Mouse (Mus musculus): Measurements from ENCODE around the gene Tbc1d9b. TPM values are rescaled to one million over a fixed set of nuclear protein-coding genes. Genes with fewer than 3 reads are reported as not detected.

Gene Tbc1d9b
- polyA plus RNA-seq, 1 experiment from 2014 or later: 42.5 TPM

- Histone ChIP-seq H3K9me3 (no peaks in the 10 kb centered on the region), H3K4me3 (no peak overlapping the region), H3K4me1 (replicated peaks) (peaks cover 29% of the 10 kb centered on the region), H3K9ac (no peak overlapping the region), H3K36me3 (no peaks in the 10 kb centered on the region), H3K27me3 (no peaks in the 10 kb centered on the region), H3K4me2 (no peak overlapping the region), H3K27ac (replicated peaks) (no peak overlapping the region)
- WGBS: 60% methylated on average over 4 of the region's 4 CpGs
- ATAC-seq (ENCODE audit: low FRiP score, low read depth): no peak
These were observed 86.6 kb downstream of the Tbc1d9b start for GRCm38 (mm10) chr11:50217811-50218210.

- no peak for ATAC-seq (ENCODE audit: low FRiP score, low read depth)
- H3K4me3 ChIP-seq: no peak overlapping the region
- WGBS: 53% methylated on average over 2 of the region's 2 CpGs
- no peaks in the 10 kb centered on the region for H3K9me3 ChIP-seq
- no peak overlapping the region for H3K9ac ChIP-seq
- no peak overlapping the region for H3K27ac ChIP-seq (replicated peaks)
- no peaks in the 10 kb centered on the region for H3K27me3 ChIP-seq
- no peaks in the 10 kb centered on the region for H3K36me3 ChIP-seq
- H3K4me2 ChIP-seq: no peak overlapping the region
- peaks cover 38% of the 10 kb centered on the region for H3K4me1 ChIP-seq (replicated peaks)
These were observed 88.6 kb downstream of the Tbc1d9b start for GRCm38 (mm10) chr11:50219833-50220232.

Other genes starting within 250 kb of the Tbc1d9b start
- 31.8 and 36.6 TPM in 2 replicates for gene Rasgef1c, start 229.6 kb upstream of the Tbc1d9b start, polyA plus RNA-seq (2015; fragmentation: Nextera tagmentation; extraction: Ambion mirVana)
- gene Rnf130, start 106.0 kb upstream of the Tbc1d9b start, polyA plus RNA-seq (2015; fragmentation: Nextera tagmentation; extraction: Ambion mirVana): 64.6 and 71.0 TPM in 2 replicates
- 32.8 and 34.6 TPM in 2 replicates for gene Mrnip, start 43.0 kb downstream of the Tbc1d9b start, polyA plus RNA-seq (2015; fragmentation: Nextera tagmentation; extraction: Ambion mirVana)
- gene Sqstm1, start 79.4 kb downstream of the Tbc1d9b start, polyA plus RNA-seq (2015; fragmentation: Nextera tagmentation; extraction: Ambion mirVana): 422 TPM in 2 replicates
- 58.1 and 69.2 TPM in 2 replicates for gene Mgat4b, start 79.5 kb downstream of the Tbc1d9b start, polyA plus RNA-seq (2015; fragmentation: Nextera tagmentation; extraction: Ambion mirVana)
- 2.3 and 2.9 TPM in 2 replicates for gene Ltc4s, start 107.2 kb downstream of the Tbc1d9b start, polyA plus RNA-seq (2015; fragmentation: Nextera tagmentation; extraction: Ambion mirVana)
- gene Maml1, start 160.9 kb downstream of the Tbc1d9b start, polyA plus RNA-seq (2015; fragmentation: Nextera tagmentation; extraction: Ambion mirVana): 3.2 and 3.6 TPM in 2 replicates
- 281 and 284 TPM in 2 replicates for gene Canx, start 194.3 kb downstream of the Tbc1d9b start, polyA plus RNA-seq (2015; fragmentation: Nextera tagmentation; extraction: Ambion mirVana)
- gene Cby3, start 223.1 kb downstream of the Tbc1d9b start, polyA plus RNA-seq (2015; fragmentation: Nextera tagmentation; extraction: Ambion mirVana): 1.1 and 1.8 TPM in 2 replicates
- gene Hnrnph1, start 245.6 kb downstream of the Tbc1d9b start, polyA plus RNA-seq (2015; fragmentation: Nextera tagmentation; extraction: Ambion mirVana): 418 and 450 TPM in 2 replicates

All from hindbrain, embryonic 15.5 days (tissue).